Mouse (Mus musculus) CD8-positive naive resting alpha-beta T cell, adult 57 days (primary cell): ENCODE measurements around the gene Rrm1. TPM values are rescaled to one million over a fixed set of nuclear protein-coding genes. Genes with fewer than 3 reads are reported as not detected.

Experiments
- total RNA-seq: library from RNA; stranded (reverse); gene quantifications from one replicate; pipeline ENCODE4 v1.2.4, GENCODE M21; 2023

Rrm1 gene
- 34.5 TPM for total RNA-seq

DNA sequence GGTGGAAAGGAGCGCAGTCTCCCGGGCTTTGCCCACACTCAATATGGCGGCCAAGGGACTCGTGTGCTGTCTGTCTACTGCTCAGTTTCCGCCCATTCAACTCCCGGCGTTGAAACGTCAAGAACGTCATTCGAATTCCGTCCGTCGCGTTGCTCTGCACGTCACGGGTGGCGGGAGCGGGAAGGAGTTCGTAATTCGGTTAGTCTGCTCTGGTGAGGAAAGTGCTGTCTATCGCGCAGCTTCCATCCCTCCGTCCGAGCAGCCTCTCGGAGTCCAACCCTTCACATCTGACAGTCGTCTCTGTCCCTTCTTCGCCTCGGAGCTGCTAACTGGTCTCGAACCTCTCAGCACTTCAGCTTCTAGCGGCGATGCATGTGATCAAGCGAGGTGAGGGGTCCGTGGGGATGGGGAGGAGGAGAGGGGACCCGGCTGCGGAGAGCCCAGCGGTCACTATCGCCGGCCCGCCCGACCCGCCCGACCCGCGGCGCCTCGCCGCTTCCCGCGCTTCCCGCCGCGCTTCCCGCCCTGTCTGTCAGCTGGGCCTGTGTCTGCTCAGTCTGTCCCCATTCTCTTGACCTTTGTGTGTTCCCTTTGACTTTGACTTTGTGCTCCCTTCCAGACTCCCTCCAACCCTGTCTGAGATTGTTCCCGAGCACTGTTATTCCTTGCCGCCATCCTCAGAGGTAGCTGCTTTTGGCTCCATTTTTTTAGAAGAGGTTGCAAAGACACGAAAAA, at the start of gene Rrm1:
TSS of gene Rrm1 (plus strand) at position 39 of the 735 bp plus-strand sequence.

GRCm38 (mm10) chr7:102481579-102481978, 40.1 kb downstream of the Rrm1 start, which contains the start of gene Olfr543:
Gene Olfr543 (minus strand): TSS chr7:102481679.

DNA sequence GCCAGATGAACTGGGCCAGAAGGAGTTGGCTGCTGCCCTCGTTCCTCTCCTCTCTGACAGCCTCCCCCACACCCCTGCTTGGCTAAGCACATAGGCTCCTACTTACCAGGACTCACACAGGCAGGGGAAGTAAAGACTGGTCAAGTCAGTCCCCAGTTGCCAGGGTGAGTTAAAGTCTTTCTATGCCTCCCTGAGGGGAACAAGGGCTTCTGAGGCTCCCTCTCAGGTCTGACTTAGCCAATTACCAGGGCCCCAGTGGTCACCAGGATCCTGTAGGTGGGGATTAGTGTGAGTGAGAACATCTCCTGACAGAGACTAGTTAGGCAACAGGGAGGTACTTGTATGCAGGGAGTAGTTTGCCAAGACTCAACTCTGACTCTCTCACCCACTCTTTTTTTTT, 46.7 kb downstream of the Rrm1 start, which contains the start of gene Olfr544:
TSS of gene Olfr544 (minus strand) at position 153 of the 400 bp plus-strand sequence.

DNA sequence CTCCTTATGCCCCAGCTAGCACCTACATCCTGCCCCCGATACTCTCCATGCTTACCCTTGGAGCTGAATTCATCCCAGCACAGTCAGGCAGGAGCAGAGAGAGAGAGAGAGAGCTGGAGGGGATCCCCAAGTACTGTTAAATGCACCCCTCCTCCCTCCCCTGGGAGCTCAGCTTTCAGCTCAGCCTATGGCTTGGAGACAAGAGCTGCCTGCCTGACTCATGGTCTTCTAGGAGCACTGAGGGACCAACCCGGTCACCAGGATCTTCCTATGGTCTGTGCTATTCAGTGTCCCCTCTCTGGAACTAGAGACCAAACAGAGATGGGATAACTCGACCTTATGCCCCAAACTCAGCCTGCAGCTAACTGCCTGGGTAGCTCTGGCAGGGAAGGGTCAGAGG, 58.0 kb downstream of the Rrm1 start, which contains the start of gene Olfr545:
TSS of gene Olfr545 (minus strand) at position 101 of the 400 bp plus-strand sequence.

Other genes starting within 250 kb of the Rrm1 start
- 98.7 TPM for gene Nup98, start 231.5 kb upstream of the Rrm1 start, total RNA-seq
- 35.3 TPM for gene Pgap2, start 231.5 kb upstream of the Rrm1 start, total RNA-seq
- 157 TPM for gene Rhog, start 185.6 kb upstream of the Rrm1 start, total RNA-seq
- gene Stim1, start 173.9 kb upstream of the Rrm1 start, total RNA-seq: 174 TPM
- not detected for gene Olfr543, start 40.0 kb downstream of the Rrm1 start, total RNA-seq
- not detected for gene Olfr544, start 46.6 kb downstream of the Rrm1 start, total RNA-seq
- not detected for gene Olfr545, start 57.9 kb downstream of the Rrm1 start, total RNA-seq
- not detected for gene Olfr547, start 93.1 kb downstream of the Rrm1 start, total RNA-seq
- not detected for gene Olfr548-ps1, start 99.2 kb downstream of the Rrm1 start, total RNA-seq
- not detected for gene Olfr549, start 108.2 kb downstream of the Rrm1 start, total RNA-seq
- gene Trim21, start 123.8 kb downstream of the Rrm1 start, total RNA-seq: 43.3 TPM
- not detected for gene Olfr550, start 129.7 kb downstream of the Rrm1 start, total RNA-seq
- not detected for gene Olfr551, start 150.2 kb downstream of the Rrm1 start, total RNA-seq
- not detected for gene Olfr552, start 156.1 kb downstream of the Rrm1 start, total RNA-seq
- gene Olfr553, start 176.5 kb downstream of the Rrm1 start, total RNA-seq: not detected
- not detected for gene Olfr554, start 196.7 kb downstream of the Rrm1 start, total RNA-seq
- gene Olfr555, start 217.1 kb downstream of the Rrm1 start, total RNA-seq: not detected
- gene Olfr556, start 223.2 kb downstream of the Rrm1 start, total RNA-seq: not detected
- 14.1 TPM for gene Trim68, start 245.6 kb downstream of the Rrm1 start, total RNA-seq